Mouse (Mus musculus) heart, postnatal 0 days (tissue): Measurements from ENCODE around the gene Ubl3.

Experiments
- CTCF ChIP-seq: IDR thresholded peaks from 2 replicates; pipeline ENCODE4 v1.5.1; 2016; ENCODE audit warnings: antibody characterized with exemption, control low read depth, low read depth
- EP300 ChIP-seq: IDR thresholded peaks from 2 replicates; pipeline ENCODE4 v1.6.1; 2016; ENCODE audit warnings: antibody characterized with exemption, low read depth

DNA sequence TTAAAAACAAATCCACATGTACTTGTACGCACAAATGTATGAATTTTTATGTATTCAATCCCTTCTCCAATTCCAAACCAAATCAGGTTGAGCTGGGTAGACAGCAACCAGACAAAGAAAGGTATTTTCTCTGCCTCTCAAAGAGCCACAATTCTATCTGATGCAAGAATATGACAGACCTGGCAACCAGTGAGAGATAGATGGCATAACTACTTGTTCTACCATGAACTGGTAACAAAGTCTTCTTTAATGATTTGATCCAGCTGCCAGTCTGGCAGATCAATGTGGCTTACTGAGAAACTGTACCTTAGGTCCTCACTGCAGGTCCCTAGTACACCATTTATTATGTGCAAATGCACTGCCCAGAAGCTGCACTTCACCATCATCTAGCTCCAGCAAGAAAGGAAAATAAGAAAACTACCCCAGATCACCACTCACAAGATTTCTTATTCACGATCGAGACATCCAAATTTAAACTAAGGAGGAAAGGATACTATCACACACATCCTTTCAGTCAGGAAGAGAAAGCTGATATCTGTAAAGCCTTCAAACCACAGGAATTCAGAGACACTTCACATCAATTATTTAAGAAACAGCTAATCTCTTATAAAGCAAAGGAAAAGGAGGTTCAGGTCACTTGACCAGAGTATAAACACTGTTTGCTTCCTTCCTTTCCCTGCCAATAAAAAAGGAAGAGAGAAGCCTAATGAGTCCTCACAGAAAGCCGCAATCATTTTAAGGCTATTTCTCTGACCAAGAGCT is 16.7 kb downstream of the Ubl3 start:
- TF ChIP-seq EP300 (no peak), CTCF (no peak)
